Mouse (Mus musculus): Measurements from ENCODE around the gene Atp5mpl. TPM values are rescaled to one million over a fixed set of nuclear protein-coding genes. Genes with fewer than 3 reads are reported as not detected.

The Atp5mpl gene
- 562 and 571 TPM in 2 replicates for polyA plus RNA-seq (2015; fragmentation: Nextera tagmentation; extraction: Ambion mirVana)

DNA sequence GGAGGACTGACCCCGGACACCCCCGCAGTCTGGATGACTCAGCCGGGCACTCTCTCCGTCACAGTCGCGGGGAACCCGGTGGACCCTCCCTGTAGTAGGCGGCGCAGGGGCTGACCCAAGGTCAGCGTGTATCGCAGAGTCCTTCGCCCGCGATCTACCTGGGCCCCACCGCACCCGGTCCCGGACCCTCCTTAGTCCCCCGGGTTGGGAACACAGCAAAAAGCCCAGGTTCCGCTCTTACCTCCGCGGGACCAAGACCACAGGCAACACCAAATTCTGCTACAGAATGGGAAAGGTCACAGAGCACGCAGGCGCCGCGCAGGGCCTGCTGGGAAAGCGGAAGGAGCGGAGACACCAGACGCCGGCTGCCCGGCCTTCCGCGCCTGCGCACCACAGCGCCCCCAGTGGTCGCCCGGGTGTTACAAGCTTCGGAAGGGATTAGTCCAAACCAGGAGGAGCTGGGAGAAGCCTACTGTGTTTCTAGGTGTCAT lies at the start of gene Atp5mpl:
TSS of gene Atp5mpl (minus strand) at position 295 of the 491 bp plus-strand sequence.
- H3K27ac ChIP-seq (ENCODE audit: low read length): peak within 1 kb of the TSS; percentile 26; the same call in 1 of the 2 replicates
- WGBS: 0% methylated on average over 36 of the region's 37 CpGs
- no peaks in the 10 kb centered on the region for H3K27me3 ChIP-seq (replicated peaks; ENCODE audit: control insufficient read depth, insufficient read depth, low read length)
- H3K4me2 ChIP-seq (ENCODE audit: low read length): peak within 1 kb of the TSS; percentile 91
- H3K9me3 ChIP-seq (ENCODE audit: control insufficient read depth, low read length): no peaks in the 10 kb centered on the region
- ATAC-seq: peak; percentile 94
- peak within 1 kb of the TSS; percentile 74 for H3K4me3 ChIP-seq (replicated peaks; ENCODE audit: low read length)
- H3K9ac ChIP-seq (replicated peaks; ENCODE audit: low read depth, low read length): peak within 1 kb of the TSS; percentile 93
- H3K36me3 ChIP-seq (ENCODE audit: control insufficient read depth, insufficient read depth): peaks cover 2% of the 10 kb centered on the region; the same call in 1 of the 2 replicates
- peaks cover 12% of the 10 kb centered on the region for H3K4me1 ChIP-seq (replicated peaks; ENCODE audit: control insufficient read depth, insufficient read depth, low read length)

DNA sequence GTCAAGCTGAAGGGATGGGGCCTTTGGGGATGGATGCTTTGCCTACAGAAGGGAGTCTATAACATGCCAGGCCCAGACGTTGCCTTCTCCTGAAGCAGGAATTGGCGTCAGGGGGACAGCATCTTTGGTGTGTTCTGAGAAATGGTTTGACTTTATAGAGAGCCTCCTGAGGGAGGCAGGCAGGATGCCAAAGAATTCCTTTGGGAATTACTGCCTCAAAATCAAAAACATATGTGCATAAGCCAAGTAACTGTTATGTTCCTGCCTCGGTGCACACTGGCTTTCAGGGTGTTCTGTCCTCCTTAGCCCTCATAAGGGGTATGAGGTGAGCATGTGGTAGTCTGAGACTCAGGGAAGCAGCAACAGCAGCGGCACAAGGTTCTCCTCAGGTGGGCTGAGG lies 49.6 kb upstream of the Atp5mpl start:
- no peak for ATAC-seq
- Histone ChIP-seq H3K9ac (replicated peaks; ENCODE audit: low read depth, low read length) (no peak overlapping the region), H3K27ac (ENCODE audit: low read length) (no peak overlapping the region), H3K4me3 (replicated peaks; ENCODE audit: low read length) (no peak overlapping the region), H3K4me1 (replicated peaks; ENCODE audit: control insufficient read depth, insufficient read depth, low read length) (peaks cover 5% of the 10 kb centered on the region; the same call in 1 of the 2 replicates), H3K27me3 (replicated peaks; ENCODE audit: control insufficient read depth, insufficient read depth, low read length) (no peaks in the 10 kb centered on the region), H3K36me3 (ENCODE audit: control insufficient read depth, insufficient read depth) (no peaks in the 10 kb centered on the region), H3K4me2 (ENCODE audit: low read length) (no peak overlapping the region), H3K9me3 (ENCODE audit: control insufficient read depth, low read length) (0 out of 2 replicates have a peak, but pooled peaks cover 2% of the 10 kb centered on the region)
- 84% methylated on average over 4 of the region's 4 CpGs for WGBS

DNA sequence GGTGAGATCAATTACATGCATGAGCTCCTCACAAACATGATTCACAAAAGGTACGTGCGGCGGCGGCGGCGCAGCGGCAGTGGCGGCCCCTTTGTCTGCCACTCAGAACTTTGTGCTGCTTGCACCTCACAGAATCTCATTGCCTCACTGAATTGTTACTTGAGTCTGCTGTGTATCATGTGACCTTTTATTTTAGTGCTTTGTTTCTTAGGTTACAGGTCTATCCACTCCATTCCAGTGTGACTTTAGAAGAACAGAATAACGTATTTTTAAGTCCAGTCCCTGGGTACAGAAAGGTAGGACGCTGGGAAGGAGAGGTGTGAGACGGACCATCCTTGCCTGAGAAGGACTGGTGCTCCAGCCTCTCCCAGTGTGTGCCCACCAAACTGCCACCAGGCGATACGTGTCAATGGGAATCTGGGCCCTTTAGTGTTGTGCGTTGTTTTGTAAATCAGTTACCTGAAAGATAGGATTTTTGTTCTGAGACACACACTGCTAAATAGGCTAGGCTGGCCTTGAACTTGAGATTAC lies 46.6 kb upstream of the Atp5mpl start:
- 0 out of 2 replicates have a peak, but pooled peaks cover 2% of the 10 kb centered on the region for H3K9me3 ChIP-seq (ENCODE audit: control insufficient read depth, low read length)
- peak overlapping the region; percentile 47 for H3K4me2 ChIP-seq (ENCODE audit: low read length)
- H3K27me3 ChIP-seq (replicated peaks; ENCODE audit: control insufficient read depth, insufficient read depth, low read length): no peaks in the 10 kb centered on the region
- WGBS: 4% methylated on average over 14 of the region's 14 CpGs
- peak overlapping the region; percentile 19 for H3K4me3 ChIP-seq (replicated peaks; ENCODE audit: low read length)
- H3K36me3 ChIP-seq (ENCODE audit: control insufficient read depth, insufficient read depth): no peaks in the 10 kb centered on the region
- H3K4me1 ChIP-seq (replicated peaks; ENCODE audit: control insufficient read depth, insufficient read depth, low read length): peaks cover 5% of the 10 kb centered on the region; the same call in 1 of the 2 replicates
- 0 out of 2 replicates have a peak overlapping the region, but pooled peaks have one; percentile 29 for H3K9ac ChIP-seq (replicated peaks; ENCODE audit: low read depth, low read length)
- peak; percentile 43; the same call in 1 of the 2 replicates for ATAC-seq
- H3K27ac ChIP-seq (ENCODE audit: low read length): peak overlapping the region; percentile 33; the same call in 1 of the 2 replicates

DNA sequence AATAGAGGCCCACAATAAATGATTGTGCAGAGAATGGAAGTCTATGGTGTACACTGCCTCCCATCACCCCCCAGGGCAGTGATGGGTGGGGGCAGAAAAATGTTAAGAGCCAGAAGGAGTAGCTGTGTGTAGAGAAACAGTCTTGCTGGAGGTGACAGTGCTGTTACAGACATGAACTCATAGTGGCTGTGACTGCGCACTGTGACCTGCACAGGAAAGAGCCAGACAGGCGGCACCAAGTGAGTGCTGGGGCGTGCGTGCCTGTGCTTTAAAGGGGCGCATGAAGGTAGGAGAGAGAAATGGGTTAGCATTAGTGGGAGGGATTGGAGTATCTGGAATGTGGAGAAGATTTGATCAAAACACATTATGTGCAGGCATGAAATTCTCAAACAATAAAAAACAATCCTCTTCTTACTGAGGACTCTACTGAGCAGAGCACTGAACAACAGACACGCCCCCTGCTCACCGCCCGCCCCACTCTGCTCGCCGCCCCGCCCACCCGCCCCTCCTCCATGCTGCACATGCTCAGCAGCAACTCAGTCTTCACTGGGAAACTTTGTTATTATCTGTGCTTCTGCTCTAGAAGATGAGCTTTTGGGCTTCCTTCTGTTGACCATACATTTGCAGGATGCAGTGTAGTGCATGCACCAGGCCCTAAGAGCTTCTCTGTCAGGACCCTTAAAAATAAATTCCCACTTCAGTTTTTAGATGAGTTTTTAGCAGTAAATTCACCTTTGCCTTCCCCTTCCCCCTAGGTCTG lies 45.9 kb upstream of the Atp5mpl start:
- Histone ChIP-seq H3K4me1 (replicated peaks; ENCODE audit: control insufficient read depth, insufficient read depth, low read length) (peaks cover 5% of the 10 kb centered on the region; the same call in 1 of the 2 replicates), H3K27ac (ENCODE audit: low read length) (peak overlapping the region; percentile 33; the same call in 1 of the 2 replicates), H3K9ac (replicated peaks; ENCODE audit: low read depth, low read length) (0 out of 2 replicates have a peak overlapping the region, but pooled peaks have one; percentile 29), H3K9me3 (ENCODE audit: control insufficient read depth, low read length) (0 out of 2 replicates have a peak, but pooled peaks cover 2% of the 10 kb centered on the region), H3K4me2 (ENCODE audit: low read length) (peak overlapping the region; percentile 47), H3K36me3 (ENCODE audit: control insufficient read depth, insufficient read depth) (no peaks in the 10 kb centered on the region), H3K27me3 (replicated peaks; ENCODE audit: control insufficient read depth, insufficient read depth, low read length) (no peaks in the 10 kb centered on the region), H3K4me3 (replicated peaks; ENCODE audit: low read length) (peak overlapping the region; percentile 19)
- ATAC-seq: peak; percentile 90
- WGBS: 13% methylated on average over 12 of the region's 12 CpGs

DNA sequence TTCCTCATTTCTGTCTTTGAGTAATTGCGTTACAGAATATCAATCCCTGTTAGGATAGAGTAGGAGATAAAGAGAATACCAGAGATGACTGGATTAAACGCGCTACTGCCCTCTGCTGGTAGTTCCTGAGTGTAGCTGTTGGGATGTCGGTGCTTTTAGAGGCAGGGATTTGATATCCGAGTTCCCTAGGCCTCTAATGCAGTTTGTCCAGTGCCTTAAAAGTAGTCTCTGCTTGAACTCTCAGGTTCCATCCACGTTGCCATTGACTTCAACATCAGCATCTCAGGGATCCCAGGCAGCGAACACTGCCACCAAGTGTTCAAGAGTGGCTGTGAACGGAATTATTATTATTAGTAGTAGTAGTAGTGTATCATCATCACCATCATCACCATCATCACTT lies 34.4 kb upstream of the Atp5mpl start:
- no peak overlapping the region for H3K4me2 ChIP-seq (ENCODE audit: low read length)
- H3K36me3 ChIP-seq (ENCODE audit: control insufficient read depth, insufficient read depth): no peaks in the 10 kb centered on the region
- 23% methylated on average over 8 of the region's 8 CpGs for WGBS
- ATAC-seq: peak; percentile 57; the same call in 1 of the 2 replicates
- no peak overlapping the region for H3K27ac ChIP-seq (ENCODE audit: low read length)
- no peaks in the 10 kb centered on the region for H3K9me3 ChIP-seq (ENCODE audit: control insufficient read depth, low read length)
- no peak overlapping the region for H3K4me3 ChIP-seq (replicated peaks; ENCODE audit: low read length)
- H3K4me1 ChIP-seq (replicated peaks; ENCODE audit: control insufficient read depth, insufficient read depth, low read length): no peaks in the 10 kb centered on the region
- H3K9ac ChIP-seq (replicated peaks; ENCODE audit: low read depth, low read length): no peak overlapping the region
- no peaks in the 10 kb centered on the region for H3K27me3 ChIP-seq (replicated peaks; ENCODE audit: control insufficient read depth, insufficient read depth, low read length)

DNA sequence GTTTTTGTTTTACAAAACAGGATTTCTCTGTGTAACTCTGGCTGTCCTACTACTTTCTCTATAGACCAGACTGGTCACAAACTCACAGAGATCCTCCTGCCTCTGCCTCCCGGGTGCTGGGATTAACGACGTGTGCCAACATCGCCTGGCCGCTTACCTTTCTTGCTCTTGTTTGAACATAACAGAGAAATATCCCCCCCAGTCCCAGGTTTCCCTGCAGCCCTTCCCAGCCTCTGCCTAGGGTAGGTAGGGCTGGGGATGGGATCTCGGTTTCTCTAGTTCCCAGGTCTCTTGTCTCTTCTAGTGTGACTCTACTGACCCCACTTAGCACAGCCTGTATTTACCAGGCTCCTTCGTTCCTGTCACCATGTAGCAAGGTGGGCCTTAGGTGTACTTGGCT lies 33.0 kb upstream of the Atp5mpl start:
- Histone ChIP-seq H3K9ac (replicated peaks; ENCODE audit: low read depth, low read length) (no peak overlapping the region), H3K36me3 (ENCODE audit: control insufficient read depth, insufficient read depth) (no peaks in the 10 kb centered on the region), H3K4me2 (ENCODE audit: low read length) (no peak overlapping the region), H3K27me3 (replicated peaks; ENCODE audit: control insufficient read depth, insufficient read depth, low read length) (no peaks in the 10 kb centered on the region), H3K9me3 (ENCODE audit: control insufficient read depth, low read length) (no peaks in the 10 kb centered on the region), H3K27ac (ENCODE audit: low read length) (no peak overlapping the region), H3K4me3 (replicated peaks; ENCODE audit: low read length) (no peak overlapping the region), H3K4me1 (replicated peaks; ENCODE audit: control insufficient read depth, insufficient read depth, low read length) (no peaks in the 10 kb centered on the region)
- ATAC-seq: no peak
- 92% methylated on average over 7 of the region's 7 CpGs for WGBS

DNA sequence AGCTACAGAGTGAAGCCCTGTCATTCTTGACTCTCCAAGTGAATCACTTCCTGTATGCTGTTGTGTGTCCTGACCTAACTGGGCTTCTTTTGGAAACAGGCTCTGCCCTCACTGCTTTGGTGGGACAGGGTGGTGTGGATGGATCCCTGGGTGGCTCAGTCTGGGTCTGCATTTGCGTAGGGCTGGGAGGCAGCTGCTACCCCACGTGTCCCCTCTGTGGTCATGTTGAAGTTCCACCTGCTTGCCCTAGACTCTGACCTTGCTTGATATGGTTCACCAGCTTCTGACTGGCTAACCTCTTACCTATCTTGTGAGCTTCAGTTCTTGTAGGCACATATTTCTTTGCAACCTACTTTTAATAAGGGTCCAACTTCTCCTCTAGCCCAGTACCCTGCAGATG lies 28.4 kb upstream of the Atp5mpl start:
- no peak overlapping the region for H3K27ac ChIP-seq (ENCODE audit: low read length)

DNA sequence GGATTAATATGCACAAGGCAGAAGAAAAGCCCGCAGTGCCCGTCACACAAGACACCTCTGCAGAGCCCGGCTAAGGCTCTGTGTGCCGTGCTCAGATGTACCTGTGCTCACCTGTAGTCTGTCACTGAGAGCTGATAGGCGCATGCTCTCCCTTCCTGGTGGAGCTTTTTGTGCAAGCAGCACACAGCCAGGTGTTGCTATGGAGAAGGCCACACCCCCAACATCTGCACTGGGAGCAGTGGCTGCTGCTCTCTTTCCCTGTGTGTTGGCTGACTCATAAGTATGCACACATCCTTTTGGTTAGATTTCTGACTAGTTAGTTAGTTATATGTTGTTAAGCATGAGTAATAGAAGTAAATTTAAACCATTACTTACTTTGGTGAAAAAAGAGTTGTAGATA lies 25.8 kb upstream of the Atp5mpl start:
- WGBS: 80% methylated on average over 5 of the region's 5 CpGs
- Histone ChIP-seq H3K4me2 (ENCODE audit: low read length) (no peak overlapping the region), H3K4me1 (replicated peaks; ENCODE audit: control insufficient read depth, insufficient read depth, low read length) (no peaks in the 10 kb centered on the region), H3K9ac (replicated peaks; ENCODE audit: low read depth, low read length) (no peak overlapping the region), H3K4me3 (replicated peaks; ENCODE audit: low read length) (no peak overlapping the region), H3K27me3 (replicated peaks; ENCODE audit: control insufficient read depth, insufficient read depth, low read length) (no peaks in the 10 kb centered on the region), H3K9me3 (ENCODE audit: control insufficient read depth, low read length) (no peaks in the 10 kb centered on the region), H3K36me3 (ENCODE audit: control insufficient read depth, insufficient read depth) (no peaks in the 10 kb centered on the region), H3K27ac (ENCODE audit: low read length) (no peak overlapping the region)
- ATAC-seq: no peak

More for the DNA sequence above, 28.4 kb upstream of the Atp5mpl start:
- no peak overlapping the region for H3K4me2 ChIP-seq (ENCODE audit: low read length)
- no peak for ATAC-seq
- H3K9ac ChIP-seq (replicated peaks; ENCODE audit: low read depth, low read length): no peak overlapping the region
- no peak overlapping the region for H3K4me3 ChIP-seq (replicated peaks; ENCODE audit: low read length)
- 89% methylated on average over 2 of the region's 2 CpGs for WGBS
- H3K9me3 ChIP-seq (ENCODE audit: control insufficient read depth, low read length): no peaks in the 10 kb centered on the region
- H3K4me1 ChIP-seq (replicated peaks; ENCODE audit: control insufficient read depth, insufficient read depth, low read length): no peaks in the 10 kb centered on the region
- H3K27me3 ChIP-seq (replicated peaks; ENCODE audit: control insufficient read depth, insufficient read depth, low read length): no peaks in the 10 kb centered on the region
- no peaks in the 10 kb centered on the region for H3K36me3 ChIP-seq (ENCODE audit: control insufficient read depth, insufficient read depth)

DNA sequence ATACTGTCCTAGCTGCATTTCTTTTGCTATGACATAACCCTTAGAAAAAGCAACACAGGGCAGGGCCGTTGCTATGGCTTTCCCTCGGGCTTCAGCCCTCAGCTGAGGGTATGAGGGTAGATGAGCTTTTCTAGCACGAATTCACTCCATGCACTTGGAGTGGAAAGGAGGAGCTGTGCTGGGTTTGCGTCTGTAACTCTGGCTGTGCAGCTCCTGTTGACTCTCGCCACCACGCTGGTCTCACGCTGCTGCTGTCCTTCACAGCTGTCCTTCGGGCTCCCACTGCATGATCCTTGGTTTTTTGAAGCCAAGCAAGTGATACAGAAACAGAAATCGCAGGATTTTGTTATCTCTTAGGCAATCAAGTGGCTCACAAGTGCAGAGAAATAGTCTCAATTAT lies 20.0 kb upstream of the Atp5mpl start:
- H3K4me1 ChIP-seq (replicated peaks; ENCODE audit: control insufficient read depth, insufficient read depth, low read length): no peaks in the 10 kb centered on the region
- H3K27me3 ChIP-seq (replicated peaks; ENCODE audit: control insufficient read depth, insufficient read depth, low read length): no peaks in the 10 kb centered on the region
- H3K9ac ChIP-seq (replicated peaks; ENCODE audit: low read depth, low read length): no peak overlapping the region
- no peak overlapping the region for H3K4me2 ChIP-seq (ENCODE audit: low read length)
- 48% methylated on average over 9 of the region's 9 CpGs for WGBS
- no peaks in the 10 kb centered on the region for H3K36me3 ChIP-seq (ENCODE audit: control insufficient read depth, insufficient read depth)
- H3K4me3 ChIP-seq (replicated peaks; ENCODE audit: low read length): no peak overlapping the region
- no peak for ATAC-seq
- no peak overlapping the region for H3K27ac ChIP-seq (ENCODE audit: low read length)
- H3K9me3 ChIP-seq (ENCODE audit: control insufficient read depth, low read length): no peaks in the 10 kb centered on the region
